Mouse (Mus musculus) left cerebral cortex, adult 11 months (tissue): ENCODE measurements at regions not wholly inside any gene's neighbourhood (a gene's known extent, or its start where the extent isn't known, plus 50 kb on each side); places are given as distances from the start of the nearest gene placed in this dataset.

ENCODE experiments used
- DNase-seq: peaks from one replicate; pipeline ENCODE4 v3.0.0; 2022; ENCODE audit warnings: low spot score

- no peak for DNase-seq
These were observed 1035.2 kb upstream of the B3galt2 start for GRCm38 (mm10) chr1:142605224-142605623.

- DNase-seq: no peak
These were observed 1034.4 kb upstream of the B3galt2 start for GRCm38 (mm10) chr1:142606082-142606481.

- DNase-seq: no peak
These were observed 1019.0 kb upstream of the B3galt2 start for GRCm38 (mm10) chr1:142621464-142621863.

DNA sequence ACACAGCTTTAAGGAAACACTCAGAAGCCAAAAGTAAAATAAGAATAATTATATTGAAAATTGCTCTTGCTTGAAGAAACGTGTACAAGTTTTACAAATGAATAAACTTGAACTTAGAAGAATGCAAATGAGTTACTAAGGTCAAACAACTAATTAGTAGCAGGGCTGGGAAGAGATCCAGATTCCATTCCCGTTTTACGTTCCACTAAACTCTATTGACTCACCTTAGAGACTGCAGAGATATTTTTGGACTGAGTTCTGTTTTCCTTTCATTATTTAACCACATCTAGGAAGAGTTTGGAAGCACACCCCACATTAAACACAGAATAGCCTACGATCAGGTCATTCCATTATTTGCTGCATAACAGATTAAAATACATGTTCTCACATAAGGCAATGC lies 1016.2 kb upstream of the B3galt2 start:
- DNase-seq: no peak

DNA sequence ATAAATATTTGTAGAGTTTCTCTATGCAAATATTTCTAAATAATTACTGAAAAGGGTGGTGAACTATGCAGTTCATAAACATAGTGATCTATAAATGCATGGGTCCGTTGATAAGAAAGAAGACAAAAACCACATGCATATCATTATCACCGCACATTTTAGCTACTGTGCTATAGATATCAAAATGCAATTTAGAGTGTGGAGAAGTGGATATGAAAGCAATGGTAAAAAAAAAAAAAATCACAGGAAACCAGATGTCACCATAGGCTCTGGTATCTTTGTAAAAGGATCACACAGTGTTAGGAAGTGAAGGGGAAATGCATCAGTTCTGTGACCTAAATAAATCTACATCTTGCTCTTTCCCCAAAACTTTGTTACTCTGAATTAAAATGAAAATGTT lies 985.2 kb upstream of the B3galt2 start:
- DNase-seq: no peak

GRCm38 (mm10) chr1:142665262-142665661 lies 975.2 kb upstream of the B3galt2 start:
- no peak for DNase-seq

DNA sequence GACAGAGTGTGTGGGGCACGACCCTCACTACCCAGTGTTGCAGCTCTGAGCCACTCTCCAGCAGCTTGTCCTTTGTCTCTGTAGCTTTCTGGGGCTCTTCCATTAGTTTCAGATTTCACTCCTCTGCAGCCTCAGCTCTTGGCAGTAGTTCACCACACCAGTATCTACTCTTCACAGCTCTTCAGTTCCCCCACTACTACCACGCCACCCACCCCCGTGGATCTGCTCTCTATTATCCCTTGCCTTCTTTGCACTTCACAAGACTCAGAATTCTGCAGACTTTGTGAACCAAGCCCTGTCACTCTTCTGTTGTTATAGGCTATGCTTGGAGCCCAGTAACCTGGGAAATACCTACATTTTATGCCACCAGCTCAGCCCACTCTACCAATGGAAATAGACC lies 960.5 kb upstream of the B3galt2 start:
- DNase-seq: no peak

DNA sequence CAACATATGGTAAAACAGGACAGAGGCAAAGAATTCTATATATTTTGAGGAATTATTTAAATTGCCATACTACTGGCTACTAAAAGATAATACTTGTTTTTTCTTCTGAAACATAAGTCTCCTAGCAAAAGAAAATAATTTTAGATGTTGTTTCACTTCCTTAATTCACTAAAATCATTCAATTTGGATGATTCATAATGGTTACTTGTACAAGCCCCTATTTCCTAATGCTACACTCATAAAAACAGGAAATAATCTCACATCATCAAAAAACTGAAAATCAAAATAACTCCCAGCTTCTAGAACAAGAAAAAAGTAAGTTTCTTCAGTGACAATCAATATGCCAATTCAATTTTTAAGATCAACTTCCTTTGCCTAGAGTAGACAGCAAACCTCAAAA lies 951.6 kb upstream of the B3galt2 start:
- DNase-seq: no peak

DNA sequence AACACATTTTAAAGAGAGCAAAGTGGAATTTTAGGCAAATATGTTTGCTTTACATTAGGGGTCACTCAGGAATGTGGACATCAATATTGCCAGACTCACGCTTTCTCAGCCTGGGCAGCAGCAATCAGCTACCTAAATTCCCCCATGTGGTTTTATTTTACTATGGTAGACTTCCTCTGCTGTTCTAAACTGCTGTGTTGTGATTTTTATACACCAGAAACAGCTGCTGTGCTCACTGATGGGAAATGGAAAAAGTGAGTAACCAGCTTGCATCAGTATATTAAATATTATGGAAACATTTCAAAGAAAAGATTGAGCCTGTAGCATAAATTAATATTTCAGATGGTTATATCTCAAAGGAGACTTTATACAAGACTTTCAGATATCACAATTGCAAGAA lies 945.3 kb upstream of the B3galt2 start:
- DNase-seq: no peak

DNA sequence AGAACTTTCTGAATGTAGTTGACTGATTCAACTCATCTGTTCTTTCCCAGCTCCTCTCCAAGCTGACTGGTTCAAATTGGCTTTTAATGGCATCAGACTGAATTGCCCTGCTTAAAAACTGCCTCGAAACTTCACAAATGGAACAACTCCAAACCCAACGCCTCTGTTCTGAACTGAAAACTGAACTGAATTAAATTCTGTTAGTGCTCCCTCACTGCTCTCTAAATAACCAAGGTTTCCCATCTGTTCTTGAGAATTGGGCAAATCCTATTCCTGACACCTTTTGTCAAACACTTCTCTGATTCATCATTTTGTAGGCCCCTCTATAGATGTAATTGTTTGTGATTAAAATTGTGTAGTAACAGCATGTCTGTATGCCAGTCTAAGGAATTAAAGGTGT lies 932.2 kb upstream of the B3galt2 start:
- no peak for DNase-seq

DNA sequence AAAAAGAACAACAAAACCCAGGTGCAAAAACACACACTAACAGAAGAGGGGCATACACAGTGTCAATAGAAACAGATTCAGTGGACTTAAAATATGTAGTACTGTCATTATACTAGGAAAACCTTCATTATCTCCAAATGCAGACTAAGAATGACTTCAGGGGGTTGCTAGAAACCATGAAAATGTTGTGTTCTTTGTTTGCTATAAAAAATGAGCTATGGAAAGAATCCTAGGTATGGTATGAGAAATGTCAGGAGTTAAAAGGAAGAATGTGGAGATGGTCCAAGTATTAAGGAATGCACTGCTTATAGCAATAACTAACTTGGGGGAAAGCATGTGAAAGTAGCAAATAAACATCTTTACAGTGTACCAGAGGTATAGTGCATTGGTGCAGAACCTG lies 910.2 kb upstream of the B3galt2 start:
- no peak for DNase-seq

DNA sequence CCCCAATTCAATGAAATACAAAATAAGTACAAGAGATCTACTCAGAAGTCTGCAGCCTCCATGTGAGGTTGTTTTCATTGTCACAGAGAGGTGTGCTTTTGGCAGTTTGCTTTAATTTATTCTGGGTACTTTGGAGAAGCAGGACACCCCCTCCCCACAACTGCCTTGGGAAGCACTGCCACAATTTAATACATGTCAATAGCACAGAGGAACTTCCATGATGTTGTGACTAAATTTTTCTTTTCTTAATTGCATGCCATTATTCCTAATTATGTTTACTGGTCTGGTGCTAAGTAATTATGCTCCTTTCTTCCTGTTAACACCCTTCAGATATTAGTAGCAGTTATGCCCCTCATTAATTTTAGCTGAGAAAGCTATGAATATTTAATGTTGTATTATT lies 906.4 kb upstream of the B3galt2 start:
- DNase-seq: no peak

DNA sequence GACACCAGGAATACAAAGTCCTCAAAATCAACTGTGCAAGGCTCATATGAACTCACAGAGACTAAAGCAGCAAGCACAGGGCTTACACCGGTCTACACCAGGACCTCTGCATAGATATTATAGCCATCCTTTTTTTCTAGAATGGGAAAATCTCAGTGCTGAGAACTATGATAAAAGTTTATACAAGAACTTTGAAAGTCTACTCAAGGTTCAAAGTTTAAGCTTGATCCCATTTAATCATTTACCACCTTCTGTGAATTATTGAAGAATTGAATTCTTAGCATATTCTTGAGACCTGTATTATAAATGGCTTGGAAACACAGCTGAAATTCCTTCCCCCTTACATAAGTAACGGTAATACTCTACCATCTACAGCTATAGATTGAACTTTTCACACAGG lies 902.1 kb upstream of the B3galt2 start:
- no peak for DNase-seq

- DNase-seq: peak; percentile 2
These were observed 898.2 kb upstream of the B3galt2 start for GRCm38 (mm10) chr1:142742307-142742706.

DNA sequence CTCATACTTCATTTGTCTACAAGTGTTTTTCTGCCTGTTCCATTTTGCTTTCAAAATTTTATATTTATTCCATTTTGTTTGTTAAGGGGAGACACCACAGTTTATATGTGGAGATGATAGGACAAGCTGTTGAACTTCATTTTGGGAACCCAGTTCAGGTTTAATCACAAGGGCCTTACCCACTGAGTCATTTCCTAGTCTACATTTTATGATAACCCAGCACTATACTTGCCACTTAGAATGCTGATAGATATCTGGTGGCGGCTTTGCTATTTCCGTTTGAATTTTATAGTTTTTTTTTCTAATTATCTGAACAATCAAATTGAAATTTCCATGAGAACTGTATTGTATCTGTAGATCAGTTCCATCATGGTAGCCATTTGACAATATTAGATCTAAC lies 869.5 kb upstream of the B3galt2 start:
- no peak for DNase-seq
